Mouse (Mus musculus) thymus, postnatal 36 days (tissue): ENCODE data around the gene Ccdc170.
"Not testable (repeated sequence)": the region's sequence is repeated elsewhere in the genome, so short reads cannot be mapped to it uniquely, and the experiment has no call there.

ENCODE experiments used
- DNase-seq, 2 experiments: peaks; one replicate each; pipeline ENCODE4 v3.0.0; 2022; ENCODE audit warnings: mixed read lengths in 2 of 2

The Ccdc170 gene

GRCm38 (mm10) chr10:4482355-4482754 lies at the start of gene Ccdc170:
Gene Ccdc170 (plus strand): TSS chr10:4482502.
- no peak for DNase-seq

- no peak for DNase-seq
Measured at GRCm38 (mm10) chr10:4432996-4433755, 49.1 kb upstream of the Ccdc170 start.

- not testable (repeated sequence) for DNase-seq
Measured at GRCm38 (mm10) chr10:4433871-4434270, 48.4 kb upstream of the Ccdc170 start.

- DNase-seq: no peak
Measured at GRCm38 (mm10) chr10:4435416-4435815, 46.9 kb upstream of the Ccdc170 start.

- no peak for DNase-seq
Measured at GRCm38 (mm10) chr10:4456409-4456808, 25.9 kb upstream of the Ccdc170 start.

- no peak for DNase-seq
Measured at GRCm38 (mm10) chr10:4460201-4460600, 22.1 kb upstream of the Ccdc170 start.

- no peak for DNase-seq
Measured at GRCm38 (mm10) chr10:4465799-4466198, 16.5 kb upstream of the Ccdc170 start.

GRCm38 (mm10) chr10:4469406-4469805 lies 12.9 kb upstream of the Ccdc170 start:
- no peak for DNase-seq

GRCm38 (mm10) chr10:4473591-4473993 lies 8.7 kb upstream of the Ccdc170 start:
- DNase-seq: no peak

- DNase-seq: no peak
Measured at GRCm38 (mm10) chr10:4475431-4475830, 6.9 kb upstream of the Ccdc170 start.

- DNase-seq: no peak
Measured at GRCm38 (mm10) chr10:4476604-4477003, 5.7 kb upstream of the Ccdc170 start.

GRCm38 (mm10) chr10:4480929-4481328 lies 1.4 kb upstream of the Ccdc170 start:
- DNase-seq: no peak

- DNase-seq: no peak
Measured at GRCm38 (mm10) chr10:4481695-4482094, 607 bp upstream of the Ccdc170 start.

- no peak for DNase-seq
Measured at GRCm38 (mm10) chr10:4483848-4484247, 1.5 kb downstream of the Ccdc170 start.

GRCm38 (mm10) chr10:4484986-4485385 lies 2.7 kb downstream of the Ccdc170 start:
- no peak for DNase-seq

- no peak for DNase-seq
Measured at GRCm38 (mm10) chr10:4489865-4490264, 7.6 kb downstream of the Ccdc170 start.

GRCm38 (mm10) chr10:4491281-4491680 lies 9.0 kb downstream of the Ccdc170 start:
- DNase-seq: no peak

GRCm38 (mm10) chr10:4492045-4492444 lies 9.7 kb downstream of the Ccdc170 start:
- DNase-seq: no peak

- DNase-seq: no peak
Measured at GRCm38 (mm10) chr10:4492909-4493308, 10.6 kb downstream of the Ccdc170 start.

GRCm38 (mm10) chr10:4503251-4503650 lies 20.9 kb downstream of the Ccdc170 start:
- no peak for DNase-seq

GRCm38 (mm10) chr10:4512725-4513124 lies 30.4 kb downstream of the Ccdc170 start:
- no peak for DNase-seq

GRCm38 (mm10) chr10:4517614-4518013 lies 35.3 kb downstream of the Ccdc170 start:
- no peak for DNase-seq

GRCm38 (mm10) chr10:4519645-4520044 lies 37.3 kb downstream of the Ccdc170 start:
- no peak for DNase-seq

GRCm38 (mm10) chr10:4520394-4521102 lies 38.2 kb downstream of the Ccdc170 start:
- DNase-seq: no peak
